Mouse (Mus musculus) adrenal gland, adult 8-10 months (tissue): ENCODE measurements around the gene Rbms2. TPM values are rescaled to one million over a fixed set of nuclear protein-coding genes. Genes with fewer than 3 reads are reported as not detected.

Experiments
- DNase-seq: peaks from one replicate; pipeline ENCODE4 v3.0.0; 2022
- total RNA-seq, 4 experiments: library from RNA; stranded (reverse); gene quantifications; 2 replicates each; pipeline ENCODE4 v1.2.4; 2022

Gene Rbms2
- total RNA-seq, 4 experiments from 2014 or later: 83.6 to 110 (median 99.3) TPM

DNA sequence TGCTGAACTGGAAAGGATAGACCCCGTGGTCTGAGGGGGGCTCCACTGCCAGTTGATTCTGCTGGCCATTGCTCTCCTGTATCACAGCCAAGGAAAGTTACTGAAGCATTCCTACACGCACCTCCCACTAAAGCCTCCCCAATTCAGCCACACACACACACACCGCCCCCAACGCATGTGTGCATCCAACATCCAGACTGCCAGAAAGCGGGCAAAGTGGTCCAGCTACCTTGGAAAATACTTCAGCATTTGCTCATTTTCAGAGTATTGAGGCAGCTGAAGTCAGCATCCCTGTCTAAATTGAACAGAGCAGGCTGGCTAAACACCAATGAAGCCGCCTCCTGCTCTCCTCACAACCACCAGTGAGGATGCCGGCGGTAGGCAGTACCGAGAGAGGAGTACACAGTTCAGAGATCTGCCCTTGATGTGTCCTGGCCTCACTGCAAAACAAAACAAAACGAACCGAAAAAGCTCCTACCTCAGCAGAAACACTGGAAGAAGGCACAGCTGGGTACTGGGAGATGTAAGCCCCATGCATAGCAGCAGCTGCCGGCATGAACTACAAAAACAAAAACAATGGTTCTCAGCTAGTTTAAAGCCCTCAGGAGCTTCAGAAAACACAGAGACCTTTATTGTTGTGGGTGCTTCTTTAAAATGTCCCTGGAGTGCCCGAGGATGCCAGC lies 46.3 kb downstream of the Rbms2 start:
- no peak for DNase-seq

GRCm38 (mm10) chr10:128131812-128132211 lies 48.3 kb downstream of the Rbms2 start:
- DNase-seq: no peak

DNA sequence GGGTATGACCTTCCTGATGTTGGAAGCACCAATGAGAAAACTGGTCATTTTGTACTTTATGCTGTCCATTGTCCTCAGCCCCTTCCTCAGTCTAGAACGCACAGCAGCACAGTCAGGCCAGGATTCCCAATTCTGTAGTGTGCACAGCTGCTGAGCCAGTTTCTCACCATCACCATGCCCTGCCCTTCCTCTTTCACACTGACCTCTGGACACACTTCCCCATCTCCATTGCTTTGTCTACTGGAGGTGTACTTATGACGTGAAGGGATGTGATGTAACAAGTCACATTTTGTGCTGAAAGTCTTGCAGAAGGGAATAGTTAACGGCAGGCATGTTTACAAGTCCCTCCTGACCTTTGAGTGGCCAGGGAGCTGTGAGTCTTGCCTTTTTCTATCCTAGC lies 48.8 kb downstream of the Rbms2 start:
- no peak for DNase-seq

DNA sequence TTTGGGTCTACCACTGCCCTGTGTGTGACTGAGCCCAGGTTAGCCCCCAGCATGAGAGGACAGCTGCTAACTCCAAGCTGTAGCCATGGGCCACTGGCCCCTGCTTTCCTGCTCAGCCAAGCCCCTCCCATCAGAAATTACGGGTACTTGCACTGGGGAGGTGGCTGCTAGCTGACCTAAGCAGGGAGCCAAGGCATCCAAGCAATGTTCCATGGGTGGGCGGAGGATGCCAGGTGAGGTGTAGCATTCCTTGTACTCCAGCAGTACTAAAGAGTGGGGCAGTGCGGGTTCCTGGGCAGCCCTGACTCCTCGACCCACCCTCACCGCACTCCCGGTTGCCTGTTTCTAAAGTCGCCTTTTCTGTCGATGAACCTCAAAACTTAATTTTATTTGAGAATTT lies 52.0 kb downstream of the Rbms2 start:
- DNase-seq: no peak

DNA sequence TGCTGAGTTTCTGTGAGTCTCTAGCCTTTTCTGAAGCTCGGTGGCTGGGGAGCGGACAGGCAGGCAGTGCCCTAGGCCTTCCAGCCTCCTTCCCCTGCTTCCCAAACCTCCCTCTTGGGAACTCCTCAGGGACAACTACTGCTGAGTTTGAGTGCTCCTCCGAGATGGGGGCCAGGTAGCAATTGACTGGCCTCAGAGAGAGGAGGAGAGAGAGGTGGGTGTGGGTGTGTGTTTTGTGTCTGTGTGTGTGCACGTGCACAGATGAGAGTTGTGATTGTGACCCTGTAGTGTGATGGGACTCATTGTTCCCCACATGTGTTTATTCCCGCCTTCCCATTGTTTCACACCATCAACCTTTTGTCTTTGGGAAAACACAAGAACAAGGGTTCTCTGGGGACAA lies 52.6 kb downstream of the Rbms2 start:
- DNase-seq: no peak

DNA sequence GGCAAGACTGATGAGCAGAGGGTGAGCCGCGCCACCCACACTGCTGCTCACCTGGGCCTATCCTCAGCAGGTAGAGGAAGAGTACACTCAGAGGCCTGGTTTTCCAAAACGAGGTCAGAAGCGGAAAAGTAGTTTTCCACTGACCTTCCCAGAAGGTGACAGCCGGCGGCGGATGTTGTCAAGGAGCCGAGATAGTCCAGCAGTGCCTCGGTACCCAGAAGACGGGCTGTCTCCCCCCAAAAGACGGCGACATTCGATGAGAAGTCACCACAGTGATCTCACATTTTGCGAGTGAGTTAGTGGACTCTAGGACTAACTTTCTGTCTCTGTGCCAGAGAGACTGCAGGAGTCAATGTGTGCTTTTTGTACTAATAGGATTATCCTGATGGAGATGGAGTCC lies 54.1 kb downstream of the Rbms2 start:
- DNase-seq: no peak

- no peak for DNase-seq
Measured at GRCm38 (mm10) chr10:128124831-128125230, 55.3 kb downstream of the Rbms2 start.

DNA sequence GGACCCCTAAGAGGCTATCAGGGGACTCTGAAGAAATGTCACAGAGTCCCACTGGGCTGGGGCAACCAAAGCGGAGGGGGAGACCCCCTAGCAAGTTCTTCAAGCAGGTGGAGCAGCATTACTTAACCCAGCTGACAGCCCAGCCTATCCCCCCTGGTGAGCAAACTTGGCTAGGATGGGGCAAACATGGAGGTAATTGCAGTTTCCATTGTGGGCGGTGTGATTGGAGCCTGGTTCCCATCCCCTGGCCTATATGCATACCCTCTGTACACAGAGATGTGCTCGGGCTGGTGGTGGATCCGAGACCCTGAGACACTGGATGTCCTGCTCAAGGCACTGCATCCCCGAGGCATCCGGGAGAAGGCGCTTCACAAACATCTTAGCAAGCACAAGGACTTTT lies 56.3 kb downstream of the Rbms2 start:
- no peak for DNase-seq

DNA sequence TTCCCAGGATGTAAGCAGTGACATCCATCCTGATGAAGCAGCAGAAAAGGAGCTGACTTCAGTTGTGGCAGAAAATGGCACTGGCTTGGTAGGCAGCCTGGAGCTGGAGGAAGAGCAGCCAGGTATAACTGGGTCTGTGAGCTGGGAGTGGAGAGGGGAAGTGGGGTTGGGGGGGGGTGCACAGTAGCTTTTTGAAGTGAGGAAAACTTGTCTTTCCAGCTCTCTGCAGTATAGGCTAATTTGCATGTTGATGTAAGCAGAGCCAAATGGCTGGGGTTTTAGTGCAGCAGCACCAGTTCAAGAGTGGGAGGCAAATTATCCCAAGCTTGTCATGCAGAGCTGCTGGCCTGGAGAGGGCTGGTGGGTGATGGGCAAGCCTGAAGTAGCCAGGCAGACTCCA lies 68.9 kb downstream of the Rbms2 start:
- DNase-seq: no peak

GRCm38 (mm10) chr10:128110103-128110761 lies 69.9 kb downstream of the Rbms2 start:
- no peak for DNase-seq

GRCm38 (mm10) chr10:128097587-128097971 lies 82.5 kb downstream of the Rbms2 start:
- peak; percentile 56 for DNase-seq

DNA sequence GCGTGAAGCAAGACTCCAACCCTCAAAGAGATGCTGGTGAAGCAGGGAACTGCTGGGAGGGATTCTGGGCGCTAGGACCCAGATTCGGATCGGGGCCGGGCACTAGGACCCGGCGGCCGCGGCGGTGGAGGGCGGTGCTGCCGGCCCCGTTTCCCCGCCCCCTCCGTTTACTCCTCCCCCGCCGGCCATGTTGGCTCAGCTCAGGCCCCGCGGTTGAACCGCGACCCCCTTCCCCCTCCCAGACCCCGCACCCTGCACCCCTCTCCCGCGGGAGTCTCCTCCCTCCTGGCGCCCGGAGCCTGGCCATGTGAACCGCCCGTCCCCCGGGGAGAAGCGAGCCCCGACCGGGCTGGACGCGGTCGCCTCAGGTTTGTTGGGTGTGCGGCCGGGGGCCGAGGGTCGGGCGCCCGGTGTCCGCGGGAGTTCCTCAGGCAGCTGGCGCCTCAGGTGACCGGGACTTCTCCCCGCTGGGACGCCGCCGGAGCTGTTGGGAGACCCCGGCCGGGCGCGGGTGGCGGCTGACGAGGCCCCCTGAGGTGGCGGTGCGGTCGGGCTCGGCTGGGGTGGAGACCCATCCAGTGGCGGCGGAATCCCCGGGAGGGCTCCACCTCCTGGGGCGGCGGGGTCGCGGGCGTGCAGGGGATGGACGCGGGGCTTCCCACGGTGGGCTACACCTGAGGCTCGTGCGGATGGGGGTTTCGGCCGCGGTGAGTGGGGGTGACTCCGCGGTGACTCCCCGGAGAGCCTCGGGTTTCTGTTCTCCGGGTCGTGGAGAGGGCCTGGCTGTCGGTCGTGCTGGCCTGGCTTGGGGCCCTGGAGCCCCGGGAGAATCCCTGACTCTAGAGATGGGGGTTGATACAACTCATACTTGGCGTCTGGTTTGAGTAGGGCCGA lies 83.2 kb downstream of the Rbms2 start:
- DNase-seq: peak; percentile 60

DNA sequence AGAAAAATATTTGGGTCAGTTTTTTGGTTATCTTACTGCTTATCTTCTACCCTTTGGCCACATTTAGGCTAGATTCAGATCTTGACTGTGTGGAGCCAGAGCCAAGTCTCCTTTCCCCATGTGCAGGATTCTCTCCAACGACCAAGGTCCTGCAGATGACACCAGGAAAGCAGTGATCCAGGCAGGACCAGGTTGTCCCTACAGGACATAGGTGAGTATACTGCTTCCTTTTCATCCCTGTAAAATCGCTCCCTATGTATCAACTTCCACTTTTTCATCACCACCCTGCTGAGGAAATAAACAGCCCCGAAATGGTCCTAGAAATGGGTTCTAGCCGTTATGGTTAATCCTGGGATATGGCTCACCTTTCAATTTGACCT lies 83.8 kb downstream of the Rbms2 start:
- DNase-seq: no peak

DNA sequence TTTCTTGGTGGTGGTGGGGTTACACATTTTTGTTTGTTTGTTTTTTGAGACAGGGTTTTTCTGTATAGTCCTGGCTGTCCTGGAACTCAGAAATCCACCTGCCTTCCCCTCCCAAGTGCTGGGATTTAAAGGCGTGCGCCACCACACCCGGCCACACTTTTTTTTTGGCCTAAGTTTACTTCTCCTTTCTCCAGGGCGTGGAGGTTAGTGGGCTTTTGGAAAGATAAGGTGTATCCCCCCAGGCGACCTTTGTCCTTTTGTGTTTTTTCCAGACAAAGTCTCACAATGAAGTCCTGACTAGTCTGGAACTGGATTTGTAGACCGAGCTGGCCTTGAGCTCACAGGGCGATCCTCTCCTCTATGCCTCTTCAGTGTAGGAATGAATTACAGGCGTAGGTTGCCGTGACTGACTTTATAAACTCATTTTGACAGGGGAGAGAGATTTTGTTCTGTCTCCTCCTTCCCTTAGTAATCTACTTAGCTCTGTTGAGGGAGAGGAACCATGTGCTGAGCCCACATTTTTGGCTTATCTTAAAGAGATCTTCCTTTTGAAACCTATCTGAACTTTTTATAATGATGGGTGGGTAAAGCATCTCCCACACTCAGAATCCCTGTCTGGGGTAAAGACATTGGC lies 85.0 kb downstream of the Rbms2 start:
- DNase-seq: no peak

GRCm38 (mm10) chr10:128094340-128094968 lies 85.6 kb downstream of the Rbms2 start:
- DNase-seq: peak; percentile 92

GRCm38 (mm10) chr10:128093496-128094294 lies 86.4 kb downstream of the Rbms2 start:
- no peak for DNase-seq

DNA sequence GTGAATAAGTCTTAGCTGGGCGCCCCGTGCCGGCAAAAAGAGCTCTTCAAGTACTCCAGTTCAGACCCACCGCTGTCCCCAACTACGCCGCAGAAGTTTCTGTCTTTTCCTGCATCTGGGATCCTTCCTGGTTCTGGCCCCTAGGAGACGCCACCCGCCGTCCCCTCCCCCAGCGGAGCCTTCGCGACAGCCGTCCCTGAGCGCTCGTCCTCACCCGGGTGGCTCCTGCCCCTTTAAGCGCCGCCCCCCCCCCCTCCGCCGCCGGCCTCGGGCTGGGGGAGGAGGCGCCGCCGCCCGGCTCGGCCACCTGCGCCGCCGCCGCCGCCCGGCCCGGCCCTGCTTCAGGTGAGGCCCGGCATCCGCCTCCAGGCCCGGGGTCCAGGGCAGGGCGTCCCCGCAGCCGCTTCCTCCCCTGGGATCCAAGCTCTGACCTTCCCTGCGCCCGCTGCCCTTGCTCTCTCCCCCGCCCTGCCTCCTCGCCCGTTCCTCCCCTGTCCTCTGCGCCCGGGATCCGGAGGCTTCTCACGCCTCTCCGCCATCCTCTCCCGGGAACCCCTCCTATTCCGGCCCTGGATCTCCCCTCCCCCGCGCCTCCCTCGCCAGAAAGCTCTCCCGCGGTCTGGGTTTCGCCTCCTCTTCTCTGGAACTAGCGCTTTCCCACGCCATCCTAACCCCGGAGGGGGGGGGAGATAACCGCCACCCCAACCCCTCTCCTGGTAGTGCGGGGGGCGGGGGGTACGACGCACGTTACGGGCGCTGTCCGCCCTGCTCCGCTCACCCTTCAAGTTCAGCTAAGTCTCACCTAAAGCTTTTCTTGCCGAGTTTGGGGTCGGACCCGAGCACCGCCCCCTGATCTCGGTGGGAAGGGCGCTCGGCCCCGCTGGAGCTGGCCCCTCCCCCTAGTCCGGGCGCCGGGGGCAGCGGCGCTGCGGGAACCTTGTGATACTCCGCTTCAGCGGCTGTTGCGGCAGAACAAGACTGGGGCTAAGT lies 87.3 kb downstream of the Rbms2 start:
- DNase-seq: peak; percentile 77

DNA sequence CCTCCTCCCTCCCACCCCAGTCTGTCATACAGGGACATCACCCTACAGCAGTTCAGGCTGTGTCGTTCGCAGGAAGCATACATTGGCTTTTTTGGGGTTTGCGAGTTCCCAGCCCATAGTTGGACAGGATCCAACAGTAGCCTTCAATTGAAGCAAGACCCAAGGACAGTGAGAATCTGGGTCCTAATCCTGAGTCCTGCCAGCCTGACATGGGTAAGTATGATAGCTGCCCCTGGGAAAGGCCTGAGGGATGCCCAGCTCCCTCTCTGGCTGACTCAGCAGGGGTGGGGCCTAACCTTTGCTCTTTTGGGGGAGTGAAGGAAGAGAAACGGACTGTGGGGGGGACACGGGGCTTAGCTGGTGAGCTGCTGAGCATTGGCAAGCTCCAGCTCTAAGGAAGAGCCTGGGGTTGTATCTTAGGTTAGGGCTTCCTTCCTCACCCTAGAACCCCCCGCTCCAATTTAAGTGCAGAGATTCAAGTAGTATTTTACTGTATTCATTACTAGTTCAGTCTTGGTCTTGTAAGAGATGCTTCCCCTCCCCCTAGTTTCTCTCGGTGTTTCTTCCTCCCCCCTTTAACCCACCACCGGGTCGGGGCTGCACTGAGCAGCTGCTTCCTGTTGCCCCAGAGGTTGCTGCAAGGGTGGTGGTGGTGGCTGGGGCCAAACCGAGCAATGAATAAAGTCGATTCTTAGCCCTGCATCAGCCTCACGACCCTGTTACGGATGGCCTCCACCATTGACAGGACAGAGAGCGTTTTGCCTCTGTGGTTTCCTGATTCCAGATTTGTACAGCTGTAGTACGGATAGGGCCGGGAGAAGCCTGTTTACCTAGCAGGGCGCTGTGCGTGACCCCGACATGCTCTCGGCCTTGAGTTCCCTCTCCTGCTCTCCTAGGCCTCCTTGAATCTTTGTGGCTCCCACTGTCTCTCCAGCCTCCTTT lies 88.3 kb downstream of the Rbms2 start, which contains the start of gene Baz2a:
Gene Baz2a (plus strand): TSS at position 14 of the 942 bp plus-strand sequence.
- DNase-seq: peak; percentile 72
